Mouse (Mus musculus) ES-E14 (cell line): Measurements from ENCODE around the gene Cd48. TPM values are rescaled to one million over a fixed set of nuclear protein-coding genes. Genes with fewer than 3 reads are reported as not detected.
"Not testable (repeated sequence)": the region's sequence is repeated elsewhere in the genome, so short reads cannot be mapped to it uniquely, and the experiment has no call there.

Experiments
- DNase-seq: peaks from one replicate; pipeline ENCODE4 v3.0.0-alpha.2; 2013; ENCODE audit warnings: low read depth, low spot score
- H3K27ac ChIP-seq: 2 replicates; pipeline ENCODE4 v1.5.1; 2012; ENCODE audit warnings: low read depth, mild to moderate bottlenecking, low read length, moderate library complexity, mixed read lengths; ENCODE audit not compliant: poor library complexity, insufficient read depth, severe bottlenecking
- H3K36me3 ChIP-seq: 2 replicates; pipeline ENCODE4 v1.6.1; 2012; ENCODE audit warnings: mild to moderate bottlenecking, low read length, moderate library complexity, mixed read lengths; ENCODE audit not compliant: control insufficient read depth, poor library complexity, insufficient read depth, severe bottlenecking
- H3K4me1 ChIP-seq, 2 experiments: fragments of 150-350 bp in 1 of 2; sonication (generic) in 1 of 2; 2 replicates each; pipeline ENCODE4 v1.6.1; 2012; ENCODE audit warnings: low read length in 2 of 2, mild to moderate bottlenecking in 1 of 2, mixed read lengths in 1 of 2; ENCODE audit not compliant: control insufficient read depth in 2 of 2, insufficient read depth in 2 of 2, poor library complexity in 1 of 2
- H3K4me3 ChIP-seq, 2 experiments: fragments of 150-350 bp in 1 of 2; sonication (generic) in 1 of 2; 2 replicates each; pipeline ENCODE4 v1.5.1; 2012; ENCODE audit warnings: low read length in 2 of 2, low read depth in 1 of 2, mild to moderate bottlenecking in 1 of 2, mixed read lengths in 1 of 2; ENCODE audit not compliant: insufficient read depth in 1 of 2, poor library complexity in 1 of 2, severe bottlenecking in 1 of 2
- H3K9ac ChIP-seq: 2 replicates; pipeline ENCODE4 v1.6.1; 2012; ENCODE audit warnings: low read depth, mild to moderate bottlenecking, low read length, mixed read lengths; ENCODE audit not compliant: poor library complexity, insufficient read depth, severe bottlenecking
- H3K9me3 ChIP-seq: fragments of 150-350 bp; sonication (generic); 2 replicates; pipeline ENCODE4 v1.6.1; 2012; ENCODE audit warnings: low read depth, mild to moderate bottlenecking, low read length; ENCODE audit not compliant: control insufficient read depth, insufficient read depth
- CHD2 ChIP-seq: IDR thresholded peaks from 2 replicates; pipeline ENCODE4 v1.6.1; 2014; ENCODE audit warnings: mild to moderate bottlenecking, low read depth, low read length, inconsistent platforms
- HCFC1 ChIP-seq: IDR thresholded peaks from 2 replicates; pipeline ENCODE4 v1.6.1; 2012; ENCODE audit warnings: low read length, inconsistent platforms, borderline replicate concordance; ENCODE audit not compliant: insufficient read depth
- MAFK ChIP-seq: IDR thresholded peaks from 2 replicates; pipeline ENCODE4 v1.6.1; 2014; ENCODE audit warnings: mild to moderate bottlenecking, low read depth, low read length, inconsistent platforms; ENCODE audit not compliant: insufficient read depth
- ZC3H11A ChIP-seq: IDR thresholded peaks from 2 replicates; pipeline ENCODE4 v1.6.1; 2012; ENCODE audit warnings: low read depth, mild to moderate bottlenecking, inconsistent platforms, low read length, borderline replicate concordance
- ZNF384 ChIP-seq: IDR thresholded peaks from 2 replicates; pipeline ENCODE4 v1.6.1; 2012; ENCODE audit warnings: low read depth, low read length, inconsistent platforms
- in situ Hi-C, 2 experiments: fragments of 600-800 bp; cut with MboI; formaldehyde crosslinking; loops; one replicate each; pipeline ENCODE4 v1.15.1; 2025; ENCODE audit warnings: low sequenced_read_pairs in 2 of 2, inconsistent platforms in 1 of 2; ENCODE audit not compliant: unreplicated experiment in 2 of 2
- total RNA-seq: library from RNA; depleted of rRNA; stranded (reverse); fragments of 300-350 nt; gene quantifications from 2 replicates; pipeline ENCODE4 v1.2.3, GENCODE M21; 2012

Gene Cd48
- total RNA-seq, 1 experiment, result 0.22 TPM

GRCm38 (mm10) chr1:171667160-171667559 is 14.6 kb upstream of the Cd48 start:
- H3K9me3 ChIP-seq, result no peaks in the 10 kb centered on the region
- in situ Hi-C loops, result no loop called here
- no peak for TF ChIP-seq ZNF384
- no peak for TF ChIP-seq CHD2
- TF ChIP-seq MAFK, result no peak
- no peak for TF ChIP-seq ZC3H11A
- TF ChIP-seq HCFC1, result no peak

DNA sequence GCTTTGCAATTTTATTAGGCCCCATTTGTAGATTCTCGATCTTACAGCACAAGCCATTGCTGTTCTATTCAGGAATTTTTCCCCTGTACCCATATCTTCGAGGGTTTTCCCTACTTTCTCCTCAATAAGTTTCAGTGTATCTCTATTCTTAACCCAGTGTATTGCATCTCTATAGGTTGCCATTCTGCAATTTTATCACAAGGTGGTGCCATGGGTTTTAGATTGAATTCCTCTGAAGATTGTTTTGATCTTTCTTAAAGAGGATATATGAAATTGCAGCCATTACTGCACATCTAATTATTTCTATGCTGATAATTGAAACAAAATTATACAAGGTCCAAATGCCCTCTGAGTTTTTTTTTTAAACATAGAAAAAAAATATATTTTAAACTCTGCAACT is 9.4 kb upstream of the Cd48 start:
- H3K9me3 ChIP-seq, DNase-seq, H3K27ac ChIP-seq, H3K4me3 ChIP-seq, in situ Hi-C loops, H3K9ac ChIP-seq, H3K36me3 ChIP-seq, H3K4me1 ChIP-seq: not testable (repeated sequence)

More at GRCm38 (mm10) chr1:171667160-171667559, 14.6 kb upstream of the Cd48 start:
- no peak overlapping the region for H3K27ac ChIP-seq
- H3K9ac ChIP-seq, result no peak overlapping the region
- no peaks in the 10 kb centered on the region for H3K36me3 ChIP-seq
- no peak for DNase-seq
- no peak overlapping the region for H3K4me3 ChIP-seq
- no peaks in the 10 kb centered on the region for H3K4me1 ChIP-seq

DNA sequence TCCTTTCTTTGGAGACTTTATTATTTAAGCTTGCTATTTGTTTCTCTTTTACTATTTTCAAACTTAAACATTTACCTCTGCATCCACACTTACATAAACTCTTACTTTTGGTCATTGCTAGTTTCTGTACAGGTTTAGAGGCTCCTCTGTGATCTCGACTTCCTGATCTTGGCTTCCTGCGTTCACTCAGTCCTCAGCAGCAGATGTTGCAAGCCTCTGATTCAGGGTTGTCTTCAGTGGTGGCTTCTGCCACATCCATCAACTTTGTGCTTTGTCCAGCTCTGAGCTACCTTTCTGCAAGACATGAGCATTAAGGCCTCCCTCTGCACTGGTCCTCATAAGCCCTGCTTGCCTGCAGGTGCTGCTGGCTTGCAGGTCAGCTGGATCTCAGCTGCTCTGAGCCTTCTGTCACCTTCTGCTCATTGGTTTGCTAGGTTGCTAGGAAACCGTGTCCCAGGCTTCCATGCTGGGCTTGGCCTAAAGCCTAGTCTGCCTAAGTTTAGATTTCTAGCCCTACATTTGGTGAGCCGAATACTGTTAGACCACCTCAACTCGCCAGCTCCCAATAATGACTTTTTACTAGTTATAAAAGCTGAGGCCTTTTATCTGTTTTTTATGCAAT is 8.8 kb upstream of the Cd48 start:
- in situ Hi-C loops, result no loop called here
- H3K4me1 ChIP-seq, result no peaks in the 10 kb centered on the region
- H3K4me3 ChIP-seq, result no peak overlapping the region
- DNase-seq, result no peak
- no peaks in the 10 kb centered on the region for H3K9me3 ChIP-seq
- no peak overlapping the region for H3K27ac ChIP-seq
- TF ChIP-seq HCFC1 (no peak), MAFK (no peak), ZC3H11A (no peak), CHD2 (no peak), ZNF384 (no peak)
- H3K9ac ChIP-seq, result no peak overlapping the region
- H3K36me3 ChIP-seq, result no peaks in the 10 kb centered on the region

GRCm38 (mm10) chr1:171674467-171674866 is 7.3 kb upstream of the Cd48 start:
- H3K4me3 ChIP-seq, result no peak overlapping the region
- H3K27ac ChIP-seq, result no peak overlapping the region
- no peaks in the 10 kb centered on the region for H3K4me1 ChIP-seq
- in situ Hi-C loops, result no loop called here
- no peak for DNase-seq
- TF ChIP-seq ZNF384 (no peak), MAFK (no peak), CHD2 (no peak), HCFC1 (no peak), ZC3H11A (no peak)
- H3K9ac ChIP-seq, result no peak overlapping the region
- no peaks in the 10 kb centered on the region for H3K9me3 ChIP-seq
- H3K36me3 ChIP-seq, result no peaks in the 10 kb centered on the region

GRCm38 (mm10) chr1:171677721-171678120 is 4.1 kb upstream of the Cd48 start:
- TF ChIP-seq HCFC1 (no peak), CHD2 (no peak), ZC3H11A (no peak), ZNF384 (no peak), MAFK (no peak)
- in situ Hi-C loops, result no loop called here
- Histone ChIP-seq H3K4me1 (no peaks in the 10 kb centered on the region), H3K27ac (no peak overlapping the region), H3K36me3 (no peaks in the 10 kb centered on the region), H3K4me3 (no peak overlapping the region), H3K9me3 (no peaks in the 10 kb centered on the region), H3K9ac (no peak overlapping the region)
- no peak for DNase-seq
